Mouse (Mus musculus): ENCODE data around the gene Fancl. TPM values are rescaled to one million over a fixed set of nuclear protein-coding genes. Genes with fewer than 3 reads are reported as not detected.

The Fancl gene
- 10 to 100 TPM in 1 of 2 experiments, 1 to 10 TPM in 1; 1.7 to 12.4 TPM for polyA plus RNA-seq (2012; fragmentation: generic; extraction: Trizol)

GRCm38 (mm10) chr11:26385971-26386370 is at the start of gene Fancl:
Gene Fancl, plus strand, starts transcription at chr11:26386135.

Other genes starting within 250 kb of the Fancl start
- gene 5730522E02Rik, start 175.4 kb upstream of the Fancl start, polyA plus RNA-seq (2012; fragmentation: generic; extraction: Trizol): not detected
- gene Gm6899, start 207.1 kb downstream of the Fancl start, polyA plus RNA-seq (2012; fragmentation: generic; extraction: Trizol): under 1 TPM in 1 of 2 experiments, not detected in 1; 0.09 TPM
- 1 to 10 TPM; 3.0 to 8.1 TPM for gene Vrk2, start 207.9 kb downstream of the Fancl start, polyA plus RNA-seq (2012; fragmentation: generic; extraction: Trizol)